Mouse (Mus musculus): ENCODE results near the gene Cyp2d10.

Gene Cyp2d10

DNA sequence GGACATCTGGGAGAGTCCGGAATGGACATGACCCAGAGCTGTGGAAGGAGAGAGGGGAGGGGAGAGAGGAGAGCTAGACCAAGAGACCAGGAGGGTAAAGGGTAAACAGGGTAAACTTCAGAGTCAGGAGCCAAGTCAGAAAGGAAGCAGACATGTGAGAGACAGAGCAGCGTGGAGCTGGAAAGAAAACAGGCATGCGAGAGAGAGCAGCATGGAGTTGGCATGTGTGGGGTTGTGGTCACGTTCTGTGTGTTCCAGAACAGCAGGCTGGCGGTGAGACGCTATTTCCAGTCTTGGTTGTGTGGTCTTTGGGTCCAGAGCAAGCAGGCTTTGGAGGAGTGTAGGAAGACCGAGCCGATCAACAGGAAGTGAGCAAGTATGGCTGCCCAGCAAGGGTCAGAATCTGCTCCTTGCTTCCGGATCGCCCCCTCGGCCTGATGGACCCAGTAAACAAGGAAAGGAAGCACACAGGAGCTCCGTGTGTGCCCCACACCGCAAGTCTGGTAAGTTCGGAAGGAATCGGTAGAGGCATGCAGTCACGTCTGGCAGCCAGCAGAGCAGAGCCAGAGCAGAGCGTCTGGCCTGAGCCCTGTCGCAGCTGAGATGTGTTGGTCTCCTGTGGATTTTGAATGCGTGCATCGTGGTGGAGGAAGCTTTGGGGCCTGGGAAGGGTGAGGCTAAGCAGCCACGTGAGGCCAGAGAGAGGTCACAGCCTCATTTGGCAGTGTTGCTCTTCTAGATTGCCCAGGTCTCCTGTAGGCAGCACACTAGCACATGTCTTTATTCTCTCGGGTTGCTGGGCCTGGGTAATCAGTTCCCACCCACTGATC is 48.3 kb downstream of the Cyp2d10 start:
- CTCF ChIA-PET, result no interaction called here

DNA sequence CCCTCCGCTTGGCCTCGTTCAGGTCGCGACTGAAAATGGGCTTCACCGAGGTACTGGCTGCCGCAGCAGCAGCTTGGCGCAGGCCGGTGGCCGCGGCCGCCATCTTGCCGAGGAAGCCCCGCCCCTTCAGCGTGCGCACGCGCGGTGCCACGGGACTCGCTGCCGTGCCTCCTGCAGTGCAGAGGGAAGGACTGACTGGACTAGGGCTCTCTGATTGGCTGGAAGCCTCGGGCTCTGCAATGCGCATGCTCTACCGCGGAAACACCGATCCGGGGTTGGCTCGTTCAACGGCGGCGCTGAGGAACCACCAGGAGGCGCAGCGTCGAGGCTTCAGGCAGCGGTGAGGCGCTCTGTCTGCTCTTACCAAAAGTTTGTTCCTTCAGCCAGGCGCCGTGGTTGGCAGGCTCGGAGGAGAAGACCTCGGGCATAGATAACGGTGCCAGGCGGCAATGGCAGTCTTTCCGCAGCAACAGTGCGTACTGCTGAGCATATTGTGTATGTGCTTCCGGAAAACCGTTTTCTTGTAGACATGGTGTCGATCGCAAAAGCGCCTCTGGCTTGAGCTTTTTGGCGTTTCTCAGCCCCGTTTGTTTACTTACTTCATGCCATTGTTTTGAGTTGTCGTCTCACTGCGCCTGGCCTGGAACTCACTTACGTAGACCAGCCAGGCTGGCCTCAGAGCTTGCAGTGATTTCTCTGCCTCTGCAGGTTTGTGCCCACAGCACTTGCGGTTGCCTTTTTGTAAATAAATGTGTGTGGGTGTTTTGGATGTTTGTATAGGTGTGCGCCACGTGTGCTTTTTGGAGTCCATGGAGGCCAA is 52.7 kb downstream of the Cyp2d10 start, which contains the start of gene Ndufa6:
TSS of gene Ndufa6 (minus strand) at position 197 of the 820 bp plus-strand sequence.
- CTCF ChIA-PET, result no interaction called here

DNA sequence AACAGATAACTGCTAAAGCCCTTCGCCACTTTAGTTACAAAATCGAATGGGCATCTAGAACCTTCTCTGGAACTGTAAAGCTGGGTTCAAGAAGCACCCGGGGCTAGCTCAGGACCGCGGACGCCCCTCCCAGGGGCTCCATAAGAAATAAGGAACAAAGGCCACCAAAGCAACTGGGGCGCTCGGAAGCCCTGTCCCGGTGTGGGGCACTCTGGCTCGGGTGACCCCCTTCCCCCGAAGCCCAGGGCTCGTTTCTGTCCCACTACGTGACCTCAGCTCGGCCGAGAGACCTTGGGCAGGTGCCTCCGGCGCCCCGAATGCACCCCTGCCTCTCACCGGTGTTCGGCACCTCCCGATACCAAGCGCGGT is 53.3 kb downstream of the Cyp2d10 start:
- CTCF ChIA-PET, result no interaction called here

DNA sequence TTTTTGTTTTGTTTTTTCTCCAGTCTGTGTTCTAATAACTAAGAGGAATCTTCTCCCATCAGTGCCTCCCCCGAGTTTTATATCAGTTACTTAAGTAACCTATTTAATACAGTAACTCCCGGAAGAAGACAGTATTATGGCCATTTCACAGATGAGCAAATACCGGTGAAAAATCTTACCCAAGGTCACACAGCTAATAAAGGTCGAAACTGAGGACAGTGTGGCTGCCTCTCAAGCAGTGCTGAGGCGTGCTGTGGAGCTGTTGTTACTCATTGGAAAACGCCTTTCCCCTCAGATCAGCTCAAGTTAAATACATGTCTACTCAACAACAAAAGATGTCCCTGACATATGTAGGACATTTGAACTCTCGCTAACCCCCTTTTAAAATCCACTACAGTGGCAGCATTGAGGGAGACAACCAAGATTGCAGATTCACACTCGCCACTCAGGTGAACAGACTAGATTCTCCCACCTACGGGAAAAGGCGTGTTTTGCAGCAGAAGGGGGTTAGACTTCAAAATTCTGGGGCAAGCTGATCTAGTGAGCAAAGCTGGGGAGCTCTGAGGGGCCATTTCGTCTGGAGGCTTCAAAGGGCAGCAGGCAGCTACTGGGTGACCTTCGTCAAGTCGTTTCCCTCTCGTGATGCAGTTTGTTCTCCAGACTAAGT is 53.8 kb downstream of the Cyp2d10 start:
- CTCF ChIA-PET, result no interaction called here
